Mouse (Mus musculus): ENCODE results near the gene Grin2d.

DNA sequence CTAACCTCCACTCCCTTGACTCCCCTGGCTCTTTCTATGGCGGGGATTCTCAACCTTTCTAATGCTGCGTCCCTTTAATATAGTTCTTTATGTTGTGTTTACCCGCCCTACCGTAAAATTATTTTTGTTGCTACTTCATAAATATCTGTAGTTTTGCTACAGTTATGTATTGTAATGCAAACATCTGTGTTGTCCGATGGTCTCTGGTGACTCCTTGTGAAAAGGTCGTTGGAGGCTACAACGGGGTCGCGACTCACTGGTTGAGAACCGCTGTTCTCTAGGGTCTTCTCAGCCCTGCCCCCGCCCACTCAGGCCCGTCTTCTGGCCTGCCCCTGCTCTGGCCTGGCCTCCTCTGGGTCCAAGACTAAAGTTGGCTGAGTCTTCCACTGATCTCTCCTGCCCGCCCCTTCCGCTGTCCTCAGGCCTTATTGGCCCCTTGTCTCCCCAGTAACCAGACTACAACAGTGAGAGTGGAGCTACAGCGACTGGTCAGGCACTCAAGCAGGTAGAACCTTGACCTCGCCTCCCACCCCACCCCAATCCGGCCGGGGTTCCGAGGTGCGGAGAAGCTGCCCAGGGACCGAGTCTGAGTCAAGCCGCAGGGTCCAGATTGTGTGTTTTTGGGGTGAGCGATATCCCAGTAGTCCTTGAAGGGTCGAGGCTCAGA, 45.7 kb upstream of the Grin2d start, which contains the start of gene Ccdc114:
- TF ChIP-seq CTCF (IDR thresholded peaks at IDR 0.05; ENCODE audit: borderline replicate concordance, insufficient read depth, low read length) (no peak), POLR2A (IDR thresholded peaks at IDR 0.05; ENCODE audit: low read depth, low read length) (peak; percentile 20; the same call in 1 of the 2 replicates)
